Mouse (Mus musculus) lung, adult 2 months (tissue): ENCODE measurements around the gene Thumpd2.

Experiments
- CTCF ChIP-seq: fragments of 200-500 bp; IDR thresholded peaks from 2 replicates; pipeline ENCODE4 v1.5.1; 2011; ENCODE audit warnings: mild to moderate bottlenecking, low read length, control low read depth; ENCODE audit not compliant: insufficient read depth
- POLR2A ChIP-seq: fragments of 200-500 bp; IDR thresholded peaks from 2 replicates; pipeline ENCODE4 v1.6.1; 2011; ENCODE audit warnings: low read depth, mild to moderate bottlenecking, control low read depth, low read length, borderline replicate concordance; ENCODE audit errors: extremely low read depth

DNA sequence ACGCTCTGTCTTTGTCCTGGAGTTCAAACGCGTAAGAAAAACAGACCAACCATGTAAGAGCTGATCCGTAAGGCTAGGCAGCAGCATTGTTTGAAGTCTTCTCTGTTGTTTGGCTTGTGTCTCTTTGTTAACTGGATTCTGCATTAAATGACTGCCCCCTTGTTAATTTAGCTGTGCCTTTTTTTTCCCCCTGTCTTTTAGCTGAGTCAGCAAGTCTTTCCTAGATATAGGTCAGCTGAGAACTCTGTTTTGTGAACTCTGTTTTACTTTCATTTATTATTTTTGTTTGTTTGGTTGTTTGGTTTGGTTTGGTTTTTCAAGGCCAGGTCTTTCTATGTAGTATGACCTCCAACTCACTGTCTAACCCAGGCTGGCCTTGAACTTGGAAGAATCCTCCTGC is 63.2 kb downstream of the Thumpd2 start:
- TF ChIP-seq CTCF (no peak), POLR2A (no peak)
